Mouse (Mus musculus): Measurements from ENCODE around the gene Ndrg4. TPM values are rescaled to one million over a fixed set of nuclear protein-coding genes. Genes with fewer than 3 reads are reported as not detected.
"Not testable (repeated sequence)": the region's sequence is repeated elsewhere in the genome, so short reads cannot be mapped to it uniquely, and the experiment has no call there.

Ndrg4 gene
- total RNA-seq (2014; fragmentation: Nextera tagmentation) (not detected in 2 replicates), total RNA-seq (2017) (not detected in 2 replicates)

- no peak for ATAC-seq (replicated peaks; ENCODE audit: low FRiP score, low TSS enrichment, poor library complexity, severe bottlenecking)
Measured at GRCm38 (mm10) chr8:95676631-95677030, at the start of gene Ndrg4. Gene Ndrg4, plus strand, starts transcription at chr8:95676980.

- no peak for ATAC-seq (replicated peaks; ENCODE audit: low FRiP score, low TSS enrichment, poor library complexity, severe bottlenecking)
Measured at GRCm38 (mm10) chr8:95632840-95633239, 43.9 kb upstream of the Ndrg4 start.

- peak; percentile 95 for ATAC-seq (replicated peaks; ENCODE audit: low FRiP score, low TSS enrichment, poor library complexity, severe bottlenecking)
Measured at GRCm38 (mm10) chr8:95633262-95634062, 43.3 kb upstream of the Ndrg4 start, which contains the start of gene Gins3. Gene Gins3, plus strand, starts transcription at chr8:95633453.

- ATAC-seq (replicated peaks; ENCODE audit: low FRiP score, low TSS enrichment, poor library complexity, severe bottlenecking): peak; percentile 49; the same call in 1 of the 2 replicates
Measured at GRCm38 (mm10) chr8:95634063-95634340, 42.8 kb upstream of the Ndrg4 start.

GRCm38 (mm10) chr8:95644942-95645341 is 31.8 kb upstream of the Ndrg4 start:
- ATAC-seq (replicated peaks; ENCODE audit: low FRiP score, low TSS enrichment, poor library complexity, severe bottlenecking): no peak

GRCm38 (mm10) chr8:95648251-95648650 is 28.5 kb upstream of the Ndrg4 start:
- ATAC-seq (replicated peaks; ENCODE audit: low FRiP score, low TSS enrichment, poor library complexity, severe bottlenecking): peak; percentile 76

GRCm38 (mm10) chr8:95653351-95653750 is 23.4 kb upstream of the Ndrg4 start:
- ATAC-seq (replicated peaks; ENCODE audit: low FRiP score, low TSS enrichment, poor library complexity, severe bottlenecking): no peak

GRCm38 (mm10) chr8:95655831-95656230 is 20.9 kb upstream of the Ndrg4 start:
- ATAC-seq (replicated peaks; ENCODE audit: low FRiP score, low TSS enrichment, poor library complexity, severe bottlenecking): no peak

GRCm38 (mm10) chr8:95656316-95657002 is 20.3 kb upstream of the Ndrg4 start:
- ATAC-seq (replicated peaks; ENCODE audit: low FRiP score, low TSS enrichment, poor library complexity, severe bottlenecking): no peak

- no peak for ATAC-seq (replicated peaks; ENCODE audit: low FRiP score, low TSS enrichment, poor library complexity, severe bottlenecking)
Measured at GRCm38 (mm10) chr8:95657523-95657922, 19.3 kb upstream of the Ndrg4 start.

GRCm38 (mm10) chr8:95660334-95660882 is 16.4 kb upstream of the Ndrg4 start:
- ATAC-seq (replicated peaks; ENCODE audit: low FRiP score, low TSS enrichment, poor library complexity, severe bottlenecking): no peak

- ATAC-seq (replicated peaks; ENCODE audit: low FRiP score, low TSS enrichment, poor library complexity, severe bottlenecking): no peak
Measured at GRCm38 (mm10) chr8:95661085-95661484, 15.7 kb upstream of the Ndrg4 start.

- ATAC-seq (replicated peaks; ENCODE audit: low FRiP score, low TSS enrichment, poor library complexity, severe bottlenecking): no peak
Measured at GRCm38 (mm10) chr8:95661575-95661974, 15.2 kb upstream of the Ndrg4 start.

GRCm38 (mm10) chr8:95662885-95663598 is 13.7 kb upstream of the Ndrg4 start:
- no peak for ATAC-seq (replicated peaks; ENCODE audit: low FRiP score, low TSS enrichment, poor library complexity, severe bottlenecking)

- ATAC-seq (replicated peaks; ENCODE audit: low FRiP score, low TSS enrichment, poor library complexity, severe bottlenecking): no peak
Measured at GRCm38 (mm10) chr8:95663599-95663949, 13.2 kb upstream of the Ndrg4 start.

GRCm38 (mm10) chr8:95665813-95666452 is 10.8 kb upstream of the Ndrg4 start:
- not testable (repeated sequence) for ATAC-seq (replicated peaks; ENCODE audit: low FRiP score, low TSS enrichment, poor library complexity, severe bottlenecking)

GRCm38 (mm10) chr8:95668163-95668958 is 8.4 kb upstream of the Ndrg4 start:
- no peak for ATAC-seq (replicated peaks; ENCODE audit: low FRiP score, low TSS enrichment, poor library complexity, severe bottlenecking)

GRCm38 (mm10) chr8:95669967-95670366 is 6.8 kb upstream of the Ndrg4 start:
- no peak for ATAC-seq (replicated peaks; ENCODE audit: low FRiP score, low TSS enrichment, poor library complexity, severe bottlenecking)

- no peak for ATAC-seq (replicated peaks; ENCODE audit: low FRiP score, low TSS enrichment, poor library complexity, severe bottlenecking)
Measured at GRCm38 (mm10) chr8:95671861-95672260, 4.9 kb upstream of the Ndrg4 start.
